Mouse (Mus musculus) left cerebral cortex, postnatal 14 days (tissue): ENCODE results near the gene Faf2. TPM values are rescaled to one million over a fixed set of nuclear protein-coding genes. Genes with fewer than 3 reads are reported as not detected.

Source experiments
- DNase-seq, 2 experiments: peaks; one replicate each; pipeline ENCODE4 v3.0.0; 2021 to 2022; ENCODE audit warnings: low spot score in 2 of 2, mixed read lengths in 1 of 2
- intact Hi-C: fragments of 180-260 bp; cut with DNase I; formaldehyde crosslinking; loops from one replicate; pipeline ENCODE4 v1.15.1; 2025
- microRNA-seq, 2 experiments: library from miRNA; unstranded; fragments of <30 nt; microRNA quantifications; one replicate each; pipeline ENCODE4 v1.2.0; 2022
- total RNA-seq, 2 experiments: library from RNA; stranded (reverse); gene quantifications; 2 replicates each; pipeline ENCODE4 v1.2.3; 2021

The Faf2 gene
- total RNA-seq, 2 experiments from 2014 or later: 47.4 to 57.3 TPM

- DNase-seq: peak in 1 of 2 experiments; percentile 25
These were observed 72.9 kb downstream of the Faf2 start for GRCm38 (mm10) chr13:54694348-54695060.

DNA sequence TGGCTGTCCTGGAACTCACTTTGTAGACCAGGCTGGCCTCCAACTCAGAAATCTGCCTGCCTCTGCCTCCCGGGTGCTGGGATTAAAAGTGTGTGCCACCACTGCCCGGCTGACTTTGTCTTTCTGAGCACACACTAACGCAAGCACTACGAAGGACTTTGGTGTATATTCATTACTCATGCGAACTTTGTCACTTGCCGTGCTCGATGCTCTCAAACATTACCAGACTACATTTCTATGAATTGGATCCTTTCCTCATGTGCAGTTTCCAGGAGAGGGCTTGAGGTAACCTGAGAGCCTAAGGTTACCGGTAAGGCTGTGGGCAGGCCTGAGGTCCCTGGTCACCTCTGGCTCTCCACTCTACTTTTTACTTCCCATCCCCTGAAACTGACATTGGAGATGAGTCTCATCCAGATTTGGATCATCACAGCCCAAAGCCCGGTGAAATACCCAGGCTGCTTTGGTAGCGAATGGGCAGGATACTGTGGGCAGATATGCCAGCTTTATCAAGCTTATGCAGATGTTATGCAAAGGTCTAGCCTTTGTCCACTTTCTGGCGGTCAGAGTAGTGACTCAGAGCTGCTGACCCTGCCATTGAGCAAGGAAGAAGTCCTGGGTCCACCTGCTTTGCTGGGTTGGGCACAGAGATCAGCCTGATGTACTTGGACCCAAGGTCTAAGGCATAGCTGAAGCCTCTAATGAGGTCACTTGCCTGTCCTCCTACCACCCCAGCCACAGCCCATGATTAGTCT is 74.1 kb downstream of the Faf2 start:
- DNase-seq: no peak
- intact Hi-C loops: no loop called here

More at GRCm38 (mm10) chr13:54694348-54695060, 72.9 kb downstream of the Faf2 start:
- intact Hi-C loops: no loop called here

DNA sequence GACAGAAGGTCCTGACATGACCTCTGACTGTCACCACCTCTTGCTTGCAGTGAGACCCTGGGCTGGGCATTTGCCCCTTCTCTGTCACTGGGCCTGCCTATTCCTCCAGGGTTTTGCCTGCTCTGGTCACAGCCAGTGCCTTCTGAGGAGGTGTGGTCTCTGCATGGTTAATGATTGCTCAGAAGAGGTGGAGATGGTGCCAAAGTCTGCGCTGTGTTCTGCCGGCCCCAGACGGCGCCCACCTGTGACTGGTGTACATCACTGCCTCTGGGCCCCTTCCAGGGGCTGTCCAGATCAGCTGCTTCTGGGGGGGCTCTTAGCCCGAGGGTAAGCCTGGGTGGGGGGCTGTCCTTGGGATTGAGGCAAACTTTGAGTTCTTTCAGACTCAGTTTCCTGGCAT is 79.7 kb downstream of the Faf2 start, which contains the start of gene Cdhr2:
TSS of gene Cdhr2 (plus strand) at position 219 of the 400 bp plus-strand sequence.
- intact Hi-C loops: no loop called here
- no peak for DNase-seq

DNA sequence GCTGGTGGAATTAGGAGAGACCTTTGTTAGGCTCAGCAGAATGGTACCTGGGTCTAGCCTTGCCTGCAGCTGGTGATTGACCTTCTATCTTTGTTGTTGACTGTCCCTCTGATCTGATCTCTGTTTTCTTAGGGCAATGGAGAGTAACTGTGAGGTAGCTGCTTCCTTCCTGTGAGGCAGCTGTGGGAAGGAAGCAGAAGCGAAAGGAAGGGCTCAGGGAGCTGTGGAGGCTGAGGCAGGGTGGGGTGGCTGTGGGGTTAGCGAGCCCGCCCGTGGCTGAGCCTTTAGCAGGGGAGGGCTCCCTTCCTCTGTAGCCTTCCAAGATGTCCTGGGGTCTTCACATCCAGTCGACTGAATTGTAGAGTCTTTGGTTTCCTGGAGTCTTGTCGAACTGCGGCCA is 80.9 kb downstream of the Faf2 start:
- intact Hi-C loops: no loop called here
- DNase-seq: no peak

DNA sequence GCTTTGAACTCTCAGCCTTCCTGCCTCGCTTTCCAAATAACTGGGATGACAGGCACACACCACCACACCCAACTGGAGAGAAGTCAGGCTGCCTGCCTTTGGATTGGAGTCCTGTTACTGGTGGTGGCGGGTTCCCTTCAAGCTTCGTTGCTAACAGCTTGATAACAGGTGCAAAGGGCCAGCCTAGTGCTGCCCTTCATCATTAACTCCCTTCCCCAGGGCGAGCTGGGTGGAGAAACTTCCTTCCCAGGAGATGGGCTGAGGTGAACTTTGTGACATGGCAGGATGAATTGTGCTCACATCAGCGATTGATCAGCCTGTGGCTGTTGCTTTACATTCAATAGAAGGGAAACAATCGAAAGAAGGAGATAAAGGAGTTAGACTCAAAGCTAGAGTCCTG is 83.3 kb downstream of the Faf2 start:
- intact Hi-C loops: no loop called here
- DNase-seq: no peak

GRCm38 (mm10) chr13:54710866-54711265 is 89.3 kb downstream of the Faf2 start:
- intact Hi-C loops: loop anchor here (10.0 kb wide), 1 partner anchor 364 kb away; no protein-coding TSS in a partner anchor
- DNase-seq: no peak

Small RNA genes within 50 kb of the gene (microRNA-seq; reads per million reads assigned to microRNA genes)
- gene Gm24195: 0 reads per million in 2 experiments

Other genes starting within 250 kb of the Faf2 start
- 10 to 100 TPM; 39.5 to 41.1 TPM for gene Thoc3, start 152.9 kb upstream of the Faf2 start, total RNA-seq
- 10 to 100 TPM; 13.6 to 14.8 TPM for gene Simc1, start 118.0 kb upstream of the Faf2 start, total RNA-seq
- 100 to 1,000 TPM; 149 to 151 TPM for gene 4833439L19Rik, start 56.3 kb upstream of the Faf2 start, total RNA-seq
- gene Arl10, start 46.8 kb upstream of the Faf2 start, total RNA-seq: 10 to 100 TPM; 25.6 to 28.5 TPM
- 10 to 100 TPM; 27.0 to 30.4 TPM for gene Nop16, start 31.7 kb upstream of the Faf2 start, total RNA-seq
- gene Higd2a, start 31.6 kb upstream of the Faf2 start, total RNA-seq: 100 to 1,000 TPM; 168 to 177 TPM
- gene Cltb, start 10.4 kb upstream of the Faf2 start, total RNA-seq: 100 to 1,000 TPM; 331 to 351 TPM
- gene Rnf44, start 72.1 kb downstream of the Faf2 start, total RNA-seq: 100 to 1,000 TPM; 138 to 149 TPM
- under 1 TPM; 0.24 to 0.36 TPM for gene Cdhr2, start 79.7 kb downstream of the Faf2 start, total RNA-seq
- 100 to 1,000 TPM; 151 to 168 TPM for gene Gprin1, start 128.1 kb downstream of the Faf2 start, total RNA-seq
- gene Sncb, start 144.8 kb downstream of the Faf2 start, total RNA-seq: 100 to 1,000 TPM; 873 to 922 TPM
- not detected for gene Eif4e1b, start 162.2 kb downstream of the Faf2 start, total RNA-seq
- 10 to 100 TPM; 58.2 to 63.1 TPM for gene Tspan17, start 167.6 kb downstream of the Faf2 start, total RNA-seq